Mouse (Mus musculus) intestine, embryonic 15.5 days (tissue): ENCODE data around the gene Pnkd. TPM values are rescaled to one million over a fixed set of nuclear protein-coding genes. Genes with fewer than 3 reads are reported as not detected.

Experiments used
- ATAC-seq: fragments of 200-750 bp; cut with Nextera tagmentation; 2 replicates; pipeline ENCODE4 v1.8.0; 2017; ENCODE audit warnings: moderate TSS enrichment, moderate library complexity
- H3K27ac ChIP-seq: fragments of 300-500 bp; sonication (generic); 2 replicates; pipeline ENCODE4 v1.5.1; 2015; ENCODE audit warnings: mild to moderate bottlenecking, inconsistent platforms
- H3K27me3 ChIP-seq: fragments of 300-500 bp; sonication (generic); replicated peaks from 2 replicates; pipeline ENCODE4 v1.6.1; 2015; ENCODE audit warnings: inconsistent platforms
- H3K36me3 ChIP-seq: fragments of 300-500 bp; sonication (generic); 2 replicates; pipeline ENCODE4 v1.6.1; 2015; ENCODE audit warnings: inconsistent platforms
- H3K4me1 ChIP-seq: fragments of 300-500 bp; sonication (generic); replicated peaks from 2 replicates; pipeline ENCODE4 v1.6.1; 2015; ENCODE audit warnings: inconsistent platforms
- H3K4me2 ChIP-seq: fragments of 300-500 bp; sonication (generic); replicated peaks from 2 replicates; pipeline ENCODE4 v1.6.1; 2015; ENCODE audit warnings: mild to moderate bottlenecking, inconsistent platforms
- H3K4me3 ChIP-seq: fragments of 300-500 bp; sonication (generic); replicated peaks from 2 replicates; pipeline ENCODE4 v1.5.1; 2015; ENCODE audit warnings: inconsistent platforms
- H3K9ac ChIP-seq: fragments of 300-500 bp; sonication (generic); 2 replicates; pipeline ENCODE4 v1.6.1; 2015; ENCODE audit warnings: inconsistent platforms
- H3K9me3 ChIP-seq: fragments of 300-500 bp; sonication (generic); 2 replicates; pipeline ENCODE4 v1.6.1; 2016; ENCODE audit warnings: inconsistent platforms
- WGBS: fragments of 180-500 bp; shearing (Covaris S2); methylation state at CpG from one replicate; pipeline ENCODE4 v1.1.7; 2015; 5-methylcytosine and 5-hydroxymethylcytosine counted together
- polyA plus RNA-seq: library from polyadenylated mRNA; unstranded; fragments of >200 nt; fragmentation: Nextera tagmentation; extraction: Ambion mirVana; gene quantifications from 2 replicates; pipeline ENCODE4 v1.2.1, GENCODE M21; 2015

Gene Pnkd
- polyA plus RNA-seq, 1 experiment from 2014 or later: 120 TPM

DNA sequence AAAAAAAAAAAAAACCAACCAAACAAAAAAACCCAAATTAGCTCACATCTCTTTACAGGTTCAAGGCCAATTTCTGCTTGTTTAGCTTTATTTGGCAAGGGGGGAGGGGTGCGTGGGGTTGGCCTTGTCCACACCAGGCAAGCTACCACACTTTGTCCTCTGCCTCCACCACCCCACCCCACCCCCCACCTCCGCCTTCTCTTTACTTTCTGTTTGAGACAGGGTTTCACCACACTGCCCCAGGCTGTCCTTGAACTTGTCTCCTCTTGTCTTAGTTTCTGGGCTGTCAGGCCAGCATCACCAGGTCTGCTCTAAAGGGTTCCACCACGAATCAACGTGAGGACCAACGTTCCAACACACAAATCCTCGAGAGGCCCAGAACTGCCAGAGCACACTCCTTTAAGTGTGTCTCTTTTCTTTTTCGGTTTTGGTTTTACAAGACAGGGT lies 94.4 kb downstream of the Pnkd start:
- H3K4me1 ChIP-seq: no peaks in the 10 kb centered on the region; the same call in 1 of the 2 replicates
- H3K36me3 ChIP-seq: no peaks in the 10 kb centered on the region
- H3K27me3 ChIP-seq: no peaks in the 10 kb centered on the region
- WGBS: 82% methylated on average over 7 of the region's 7 CpGs
- H3K9ac ChIP-seq: no peak overlapping the region
- H3K4me2 ChIP-seq: no peak overlapping the region
- H3K4me3 ChIP-seq: no peak overlapping the region
- no peak for ATAC-seq
- no peaks in the 10 kb centered on the region for H3K9me3 ChIP-seq
- H3K27ac ChIP-seq: no peak overlapping the region

DNA sequence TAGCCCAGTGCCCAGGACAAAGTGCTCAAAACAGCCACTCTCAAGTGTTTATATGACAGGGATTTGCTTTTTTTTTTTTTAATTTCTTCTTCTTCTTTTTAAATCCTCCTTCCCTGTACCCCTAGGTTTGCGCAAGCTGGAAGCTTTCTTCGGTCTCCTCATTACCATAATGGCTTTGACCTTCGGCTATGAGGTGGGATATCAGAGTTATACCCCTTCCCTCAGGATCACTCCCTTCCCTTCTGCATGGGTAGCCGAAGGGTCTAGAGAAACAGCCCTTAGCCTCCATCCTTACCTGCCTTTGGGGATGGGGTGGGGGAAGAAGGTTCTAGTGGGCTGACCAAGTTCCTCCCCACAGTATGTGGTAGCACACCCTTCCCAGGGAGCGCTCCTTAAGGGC lies 95.8 kb downstream of the Pnkd start:
- WGBS: 81% methylated on average over 5 of the region's 5 CpGs
- ATAC-seq: no peak
- H3K9ac ChIP-seq: no peak overlapping the region
- no peak overlapping the region for H3K27ac ChIP-seq
- no peak overlapping the region for H3K4me3 ChIP-seq
- no peaks in the 10 kb centered on the region for H3K27me3 ChIP-seq
- H3K36me3 ChIP-seq: no peaks in the 10 kb centered on the region
- H3K4me1 ChIP-seq: no peaks in the 10 kb centered on the region; the same call in 1 of the 2 replicates
- H3K4me2 ChIP-seq: no peak overlapping the region
- H3K9me3 ChIP-seq: no peaks in the 10 kb centered on the region

DNA sequence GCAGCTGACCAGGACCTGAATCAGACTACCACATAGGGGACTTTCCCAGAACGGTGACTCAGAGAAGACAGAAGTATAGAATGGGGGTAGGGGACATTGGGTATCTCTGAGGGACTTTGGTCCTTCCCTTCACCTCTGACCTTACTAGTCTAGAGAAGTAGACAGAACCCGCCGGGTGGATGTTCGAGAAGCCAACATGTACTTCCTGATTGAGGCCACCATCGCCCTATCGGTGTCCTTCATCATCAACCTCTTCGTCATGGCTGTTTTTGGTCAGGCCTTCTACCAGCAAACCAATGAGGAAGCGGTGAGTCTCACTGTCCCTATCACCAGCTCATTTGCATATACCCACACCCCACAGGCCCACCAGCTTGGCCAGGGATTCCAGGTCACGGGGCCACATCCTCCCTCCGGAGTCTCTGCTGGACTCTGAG lies 96.9 kb downstream of the Pnkd start:
- Histone ChIP-seq H3K4me1 (0 out of 2 replicates have a peak, but pooled peaks cover 2% of the 10 kb centered on the region), H3K9me3 (no peaks in the 10 kb centered on the region), H3K27ac (no peak overlapping the region), H3K4me2 (no peak overlapping the region), H3K27me3 (no peaks in the 10 kb centered on the region), H3K4me3 (no peak overlapping the region), H3K9ac (no peak overlapping the region), H3K36me3 (no peaks in the 10 kb centered on the region)
- ATAC-seq: no peak
- 88% methylated on average over 10 of the region's 10 CpGs for WGBS

DNA sequence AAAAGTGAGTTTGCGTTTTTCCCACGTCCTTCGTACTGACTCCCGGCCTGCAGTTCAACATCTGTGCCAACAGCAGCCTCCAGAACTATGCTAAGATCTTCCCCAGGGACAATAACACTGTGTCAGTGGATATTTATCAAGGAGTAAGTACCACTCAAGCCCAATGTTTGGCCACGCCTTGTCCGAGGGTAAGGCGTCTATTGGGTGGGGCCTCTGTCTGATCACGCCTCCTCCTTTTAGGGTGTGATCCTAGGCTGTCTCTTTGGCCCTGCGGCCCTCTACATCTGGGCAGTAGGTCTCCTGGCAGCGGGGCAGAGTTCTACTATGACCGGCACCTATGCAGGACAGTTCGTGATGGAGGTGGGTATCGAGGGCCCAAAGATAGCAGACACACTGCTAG lies 98.7 kb downstream of the Pnkd start:
- ATAC-seq: no peak
- WGBS: 72% methylated on average over 13 of the region's 13 CpGs
- H3K9ac ChIP-seq: no peak overlapping the region

DNA sequence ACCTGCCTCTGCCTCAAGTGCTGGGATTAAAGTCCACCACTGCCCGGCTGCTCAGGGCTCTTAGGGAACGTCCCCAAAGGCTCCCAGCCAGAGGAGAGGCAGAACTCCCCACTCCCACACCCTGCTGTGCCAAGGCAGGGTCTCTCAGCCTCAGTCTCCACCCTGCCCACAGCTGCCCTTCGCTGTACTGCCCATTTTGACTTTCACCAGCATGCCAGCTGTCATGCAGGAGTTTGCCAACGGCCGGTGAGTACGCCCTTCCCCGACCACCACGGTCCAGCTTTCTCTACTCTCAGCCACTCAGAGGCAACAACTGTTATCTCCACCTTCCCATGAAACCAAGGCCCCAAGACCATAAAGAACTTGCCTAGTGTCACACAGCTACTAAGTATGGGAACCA lies 99.8 kb downstream of the Pnkd start:
- H3K9me3 ChIP-seq: no peaks in the 10 kb centered on the region
- no peak overlapping the region for H3K9ac ChIP-seq
- peaks cover 21% of the 10 kb centered on the region for H3K4me1 ChIP-seq
- no peak for ATAC-seq
- H3K27me3 ChIP-seq: no peaks in the 10 kb centered on the region
- H3K36me3 ChIP-seq: no peaks in the 10 kb centered on the region
- no peak overlapping the region for H3K4me3 ChIP-seq
- no peak overlapping the region for H3K4me2 ChIP-seq
- WGBS: 87% methylated on average over 8 of the region's 8 CpGs
- no peak overlapping the region for H3K27ac ChIP-seq

More for the DNA sequence above, 98.7 kb downstream of the Pnkd start:
- peaks cover 13% of the 10 kb centered on the region; the same call in 1 of the 2 replicates for H3K4me1 ChIP-seq
- no peaks in the 10 kb centered on the region for H3K36me3 ChIP-seq
- no peaks in the 10 kb centered on the region for H3K27me3 ChIP-seq
- H3K4me2 ChIP-seq: no peak overlapping the region
- no peak overlapping the region for H3K27ac ChIP-seq
- H3K4me3 ChIP-seq: no peak overlapping the region
- no peaks in the 10 kb centered on the region for H3K9me3 ChIP-seq

DNA sequence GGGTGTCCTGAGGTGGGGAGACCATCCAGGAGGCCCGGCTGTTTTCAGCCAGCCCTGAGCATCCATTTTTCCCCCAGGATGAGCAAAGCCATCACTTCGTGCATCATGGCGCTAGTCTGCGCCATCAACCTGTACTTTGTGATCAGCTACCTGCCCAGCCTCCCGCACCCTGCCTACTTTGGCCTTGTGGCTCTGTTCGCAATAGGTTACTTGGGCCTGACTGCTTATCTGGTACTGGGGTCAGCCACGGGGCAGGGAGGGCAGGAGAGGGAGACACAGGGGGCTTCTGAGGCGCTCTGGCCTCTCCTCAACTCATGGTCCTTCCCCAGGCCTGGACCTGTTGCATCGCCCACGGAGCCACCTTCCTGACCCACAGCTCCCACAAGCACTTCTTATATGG lies 100.3 kb downstream of the Pnkd start:
- H3K9ac ChIP-seq: no peak overlapping the region
- H3K4me2 ChIP-seq: no peak overlapping the region
- no peak overlapping the region for H3K4me3 ChIP-seq
- no peaks in the 10 kb centered on the region for H3K9me3 ChIP-seq
- no peaks in the 10 kb centered on the region for H3K27me3 ChIP-seq
- H3K36me3 ChIP-seq: no peaks in the 10 kb centered on the region
- peaks cover 25% of the 10 kb centered on the region for H3K4me1 ChIP-seq
- H3K27ac ChIP-seq: no peak overlapping the region
- no peak for ATAC-seq
- 90% methylated on average over 10 of the region's 10 CpGs for WGBS

DNA sequence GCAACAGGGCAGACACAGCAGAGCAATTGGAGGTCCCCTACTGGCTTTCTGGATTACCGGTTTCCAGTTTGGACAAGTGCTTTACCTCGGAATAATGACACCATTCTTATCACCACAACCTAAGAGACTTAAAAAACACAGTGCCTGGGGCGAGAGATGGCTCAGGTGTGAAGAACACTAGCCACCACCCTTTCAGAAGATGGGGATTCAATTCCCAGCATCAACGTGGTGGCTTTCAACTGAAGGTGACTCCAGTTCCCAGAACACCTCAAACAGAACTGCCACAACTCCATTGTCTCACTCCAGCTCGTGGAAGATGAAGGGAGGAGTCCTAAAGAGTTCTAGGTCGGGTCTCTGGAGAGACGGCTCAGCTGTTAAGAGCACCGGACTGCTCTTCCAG lies 100.8 kb downstream of the Pnkd start:
- Histone ChIP-seq H3K4me2 (no peak overlapping the region), H3K9me3 (no peaks in the 10 kb centered on the region), H3K9ac (no peak overlapping the region), H3K27me3 (no peaks in the 10 kb centered on the region), H3K27ac (no peak overlapping the region), H3K4me1 (peaks cover 30% of the 10 kb centered on the region), H3K4me3 (no peak overlapping the region), H3K36me3 (no peaks in the 10 kb centered on the region)
- WGBS: 84% methylated on average over 8 of the region's 8 CpGs
- ATAC-seq: no peak

DNA sequence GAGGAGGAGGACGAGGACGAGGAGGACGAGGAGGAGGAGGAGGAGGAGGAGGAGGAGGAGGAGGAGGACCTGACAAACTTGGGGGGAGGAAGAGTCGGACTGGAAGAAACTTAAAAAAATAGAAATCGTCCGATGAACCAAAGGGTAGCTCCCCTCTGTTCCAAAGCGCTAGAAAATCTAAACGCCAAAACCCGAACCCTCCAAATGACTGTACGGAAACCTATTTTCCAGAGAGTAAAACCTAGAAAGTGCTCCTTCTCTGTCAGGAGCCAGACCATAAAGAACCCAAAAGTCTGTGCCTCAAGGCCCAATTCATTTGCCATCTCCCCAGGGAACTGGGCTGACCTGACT lies 101.6 kb downstream of the Pnkd start:
- WGBS: 54% methylated on average over 7 of the region's 10 CpGs
- Histone ChIP-seq H3K4me1 (peaks cover 34% of the 10 kb centered on the region), H3K27me3 (no peaks in the 10 kb centered on the region), H3K9me3 (no peaks in the 10 kb centered on the region), H3K27ac (peak overlapping the region; percentile 100), H3K36me3 (no peaks in the 10 kb centered on the region), H3K4me2 (peak overlapping the region; percentile 81), H3K9ac (peak overlapping the region; percentile 69), H3K4me3 (peak overlapping the region; percentile 51)
- ATAC-seq: no peak

DNA sequence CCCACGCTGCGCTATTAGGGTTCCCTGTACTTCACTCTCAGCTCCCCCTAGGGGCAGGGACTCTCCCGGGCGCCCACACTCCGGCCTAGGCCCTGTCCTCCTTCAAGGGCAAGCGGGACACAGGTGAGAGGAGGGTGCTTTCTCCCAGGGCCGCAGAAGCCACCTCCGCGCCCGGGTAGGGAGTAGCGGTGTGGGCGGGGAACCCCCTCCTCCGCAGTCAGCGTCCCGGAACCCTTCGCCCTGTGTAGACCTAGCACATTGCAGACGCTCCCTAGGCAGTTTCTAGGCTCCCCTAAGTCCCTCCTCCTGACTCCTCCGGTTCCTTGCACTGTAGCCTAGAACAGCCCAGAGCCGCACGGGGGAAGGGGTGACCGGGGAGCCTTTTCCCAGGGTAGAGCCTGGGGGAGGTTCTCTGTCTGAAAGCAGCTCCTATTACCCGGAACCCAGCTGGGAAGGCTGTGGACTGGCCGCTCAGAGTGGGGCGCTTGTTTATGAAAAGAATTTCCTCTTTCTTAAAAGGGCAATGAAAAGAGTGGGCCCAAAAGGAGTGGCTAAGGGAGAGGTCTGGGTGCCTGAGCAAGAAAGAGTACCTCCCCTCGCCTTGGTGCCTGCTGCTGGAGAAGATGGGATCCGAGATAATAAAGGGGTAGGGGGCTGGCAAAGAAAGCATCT lies 102.1 kb downstream of the Pnkd start:
- H3K27ac ChIP-seq: peak overlapping the region; percentile 100
- H3K4me2 ChIP-seq: peak overlapping the region; percentile 81
- H3K9ac ChIP-seq: peak overlapping the region; percentile 69
- peak; percentile 82 for ATAC-seq
- peak overlapping the region; percentile 51 for H3K4me3 ChIP-seq
- H3K27me3 ChIP-seq: no peaks in the 10 kb centered on the region
- peaks cover 34% of the 10 kb centered on the region for H3K4me1 ChIP-seq
- H3K36me3 ChIP-seq: no peaks in the 10 kb centered on the region
- WGBS: under 1% methylated on average over 26 of the region's 26 CpGs
- H3K9me3 ChIP-seq: no peaks in the 10 kb centered on the region

DNA sequence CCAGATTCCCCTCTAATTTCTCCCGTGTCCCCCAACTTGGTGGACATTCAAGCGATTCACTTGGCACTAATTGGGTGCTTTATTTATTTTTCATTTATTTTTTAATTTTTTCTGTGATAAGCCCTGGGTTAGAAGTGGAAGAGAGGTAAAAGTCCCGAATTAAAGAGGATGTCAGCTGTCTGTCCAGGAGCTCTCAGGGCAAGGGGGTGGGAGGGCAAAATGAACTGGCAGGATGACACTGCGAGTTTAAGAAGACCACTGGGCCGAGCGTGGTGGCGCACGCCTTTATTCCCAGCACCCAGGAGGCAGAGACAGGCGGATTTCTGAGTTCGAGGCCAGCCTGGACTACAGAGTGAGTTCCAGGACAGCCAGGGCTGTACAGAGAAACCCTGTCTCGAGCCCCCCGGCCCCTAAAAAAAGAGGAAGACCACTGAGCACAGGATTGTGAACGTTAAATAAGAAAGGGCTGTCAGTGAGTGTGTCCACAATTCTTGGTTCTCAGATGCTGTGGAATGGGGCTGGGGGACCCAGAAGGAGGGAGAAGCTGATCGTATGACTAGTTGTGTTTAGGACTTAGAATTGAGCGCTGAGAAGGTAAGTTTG lies 102.8 kb downstream of the Pnkd start:
- Histone ChIP-seq H3K4me1 (peaks cover 34% of the 10 kb centered on the region), H3K27me3 (no peaks in the 10 kb centered on the region), H3K9me3 (no peaks in the 10 kb centered on the region), H3K4me3 (peak overlapping the region; percentile 51), H3K9ac (peak overlapping the region; percentile 69; the same call in 1 of the 2 replicates), H3K4me2 (peak overlapping the region; percentile 81), H3K36me3 (no peaks in the 10 kb centered on the region), H3K27ac (peak overlapping the region; percentile 100)
- ATAC-seq: no peak
- 55% methylated on average over 15 of the region's 15 CpGs for WGBS

DNA sequence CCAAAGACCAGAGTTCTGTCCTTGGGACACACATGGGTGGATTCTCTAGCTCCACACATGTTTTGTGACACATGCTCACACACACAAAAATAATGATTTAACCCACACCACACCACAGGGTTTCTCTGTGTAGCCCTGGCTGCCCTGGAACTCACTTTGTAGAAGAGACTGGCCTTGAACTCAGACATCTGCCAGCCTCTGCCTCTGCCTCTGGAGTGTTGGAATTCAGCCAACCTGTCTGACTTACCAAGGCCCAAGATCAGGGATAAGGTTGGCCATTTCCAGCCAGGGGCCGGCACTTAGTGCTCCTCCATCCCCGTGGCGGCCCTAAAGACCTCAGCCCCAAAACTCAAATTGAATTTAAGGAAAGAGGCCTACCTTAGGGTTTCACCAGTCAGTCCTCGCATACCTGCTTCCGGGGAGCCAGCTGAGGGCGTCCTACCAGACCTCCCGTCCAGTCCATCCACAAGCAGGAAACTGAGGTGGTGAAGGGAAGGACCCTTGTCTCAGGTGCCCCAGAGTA lies 103.7 kb downstream of the Pnkd start:
- H3K9me3 ChIP-seq: no peaks in the 10 kb centered on the region
- no peak overlapping the region for H3K4me3 ChIP-seq
- H3K4me2 ChIP-seq: no peak overlapping the region
- H3K4me1 ChIP-seq: peaks cover 43% of the 10 kb centered on the region
- no peak overlapping the region for H3K9ac ChIP-seq
- 76% methylated on average over 7 of the region's 7 CpGs for WGBS
- H3K36me3 ChIP-seq: no peaks in the 10 kb centered on the region
- 0 out of 2 replicates have a peak overlapping the region, but pooled peaks have one; percentile 100 for H3K27ac ChIP-seq
- H3K27me3 ChIP-seq: no peaks in the 10 kb centered on the region
- ATAC-seq: no peak

DNA sequence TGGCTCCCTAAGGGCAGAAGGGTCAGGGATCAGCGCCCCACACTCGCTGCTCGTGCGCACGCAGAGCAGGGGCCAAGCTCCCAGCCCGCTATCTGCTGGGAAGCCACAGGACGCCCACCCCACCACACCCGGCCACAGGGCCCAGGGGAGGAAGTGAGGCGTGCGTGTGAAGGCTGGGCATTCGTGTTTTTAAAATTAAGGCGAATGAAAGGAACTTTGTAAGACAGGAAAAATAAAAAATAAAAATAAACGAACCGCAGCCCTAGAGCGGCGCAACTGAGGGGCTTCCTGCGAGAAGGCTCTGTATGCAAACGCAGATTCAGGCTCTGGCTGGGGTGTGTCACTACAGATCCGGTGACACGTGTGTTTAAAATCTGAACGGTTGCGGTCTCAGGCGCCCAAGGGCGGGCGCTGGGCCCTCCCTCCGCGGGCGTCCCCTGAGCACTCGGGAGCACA lies 105.1 kb downstream of the Pnkd start:
- peaks cover 47% of the 10 kb centered on the region for H3K4me1 ChIP-seq
- 6% methylated on average over 29 of the region's 29 CpGs for WGBS

More for the DNA sequence above, 105.1 kb downstream of the Pnkd start:
- Histone ChIP-seq H3K9ac (peak overlapping the region; percentile 42), H3K27ac (peak overlapping the region; percentile 99), H3K4me3 (peak overlapping the region; percentile 85), H3K4me2 (peak overlapping the region; percentile 94), H3K27me3 (no peaks in the 10 kb centered on the region), H3K9me3 (no peaks in the 10 kb centered on the region), H3K36me3 (peaks cover 8% of the 10 kb centered on the region; the same call in 1 of the 2 replicates)
- peak; percentile 29 for ATAC-seq
